Mouse (Mus musculus): ENCODE results near the gene Bclaf1.

GRCm38 (mm10) chr10:20337872-20338271 is 25.6 kb downstream of the Bclaf1 start:
- TF ChIP-seq POLR2A (IDR thresholded peaks at IDR 0.05; ENCODE audit: insufficient read depth, low read depth, low read length) (no peak), CTCF (IDR thresholded peaks at IDR 0.05; ENCODE audit: insufficient read depth, low read depth, low read length) (no peak)
